Mouse (Mus musculus) spleen, adult 2 months (tissue): ENCODE measurements around the gene Naaladl2.

Source experiments
- CTCF ChIP-seq: fragments of 200-500 bp; IDR thresholded peaks from 2 replicates; pipeline ENCODE4 v1.5.1; 2011; ENCODE audit warnings: mild to moderate bottlenecking, inconsistent platforms; ENCODE audit not compliant: insufficient read depth, insufficient read length, insufficient replicate concordance; ENCODE audit errors: extremely low read depth
- POLR2A ChIP-seq: fragments of 200-500 bp; IDR thresholded peaks from 2 replicates; pipeline ENCODE4 v1.6.1; 2011; ENCODE audit warnings: low read depth, low read length, inconsistent platforms

DNA sequence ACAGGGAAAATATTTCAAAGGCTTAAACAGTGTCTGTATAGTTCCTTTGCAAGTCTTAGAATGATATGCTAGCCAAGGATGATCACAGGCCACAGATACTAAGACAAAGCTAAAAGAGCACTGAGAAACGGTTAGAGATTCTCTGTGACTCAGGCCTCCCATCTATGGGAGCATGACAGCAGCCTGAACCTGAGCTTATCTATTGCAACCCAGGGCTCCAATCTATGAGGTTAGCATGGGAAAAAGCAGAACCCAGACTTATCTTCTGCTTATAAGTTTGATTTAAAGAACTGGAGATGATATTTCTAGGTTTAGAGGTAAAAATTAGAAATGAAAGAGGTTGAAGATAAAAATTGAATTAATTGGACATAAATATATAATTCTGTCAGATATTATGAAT, 587.4 kb downstream of the Naaladl2 start:
- TF ChIP-seq POLR2A: no peak
- TF ChIP-seq CTCF: no peak
